Comparison of ENCODE assay signal across 9 mouse cellular contexts in the genomic region with DNA sequence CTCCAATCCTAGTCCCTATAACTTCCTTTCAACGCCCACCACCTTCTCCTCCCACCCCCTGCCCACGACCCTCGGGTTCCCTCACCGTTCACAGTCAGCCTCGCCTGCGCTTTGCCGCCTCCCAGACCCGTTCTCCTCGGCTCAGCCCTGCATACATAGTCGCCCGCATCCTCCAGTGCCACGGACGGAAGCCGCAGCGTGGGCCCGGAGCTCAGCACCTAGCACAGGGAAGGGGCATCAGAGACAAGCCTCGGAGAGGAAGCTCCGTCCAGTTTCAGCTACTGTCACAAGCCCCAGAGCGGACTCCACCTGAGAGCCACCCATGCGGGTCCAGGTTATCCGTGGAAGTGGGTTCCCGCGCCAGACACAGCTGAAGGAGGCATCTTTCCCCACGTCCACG. TPM values are rescaled to one million over a fixed set of nuclear protein-coding genes. Genes with fewer than 3 reads are reported as not detected.
DNase-seq lines count a peak whose midpoint lies in the region; ATAC-seq and TF ChIP-seq lines count a peak whose summit lies in the region.
"Had no signal": no experiment of that assay in that cellular context is flagged by ENCODE, and none has a peak within 500 bp of the region (broad histone marks: within the 10 kb centered on the region; RNA-seq: fewer than 3 reads in every experiment).

No protein-coding gene starts in this region.

- H3K36me3 ChIP-seq in forebrain, postnatal 0 days (ENCODE audit: insufficient read depth), result no peaks in the 10 kb centered on the region
- H3K36me3 ChIP-seq in forebrain, embryonic 12.5 days (replicated peaks), result no peaks in the 10 kb centered on the region
- no peaks in the 10 kb centered on the region for H3K36me3 ChIP-seq in stomach, embryonic 15.5 days
- H3K36me3 ChIP-seq in stomach, postnatal 0 days (ENCODE audit: control insufficient read depth, insufficient read depth, low read length), result no peaks in the 10 kb centered on the region
- no peaks in the 10 kb centered on the region for H3K36me3 ChIP-seq in liver, postnatal 0 days (replicated peaks; ENCODE audit: insufficient read depth, low read length)

- no peak overlapping the region for H3K9ac ChIP-seq in forebrain, postnatal 0 days
- H3K9ac ChIP-seq in forebrain, embryonic 12.5 days, result no peak overlapping the region
- no peak overlapping the region for H3K9ac ChIP-seq in stomach, embryonic 15.5 days
- H3K9ac ChIP-seq in stomach, postnatal 0 days (ENCODE audit: low read length), result no peak overlapping the region
- no peak overlapping the region for H3K9ac ChIP-seq in liver, postnatal 0 days (replicated peaks)

- 0 out of 2 replicates have a peak, but pooled peaks cover 4% of the 10 kb centered on the region for H3K9me3 ChIP-seq in forebrain, postnatal 0 days (ENCODE audit: low read length)
- H3K9me3 ChIP-seq in forebrain, embryonic 12.5 days, result no peaks in the 10 kb centered on the region
- no peaks in the 10 kb centered on the region for H3K9me3 ChIP-seq in stomach, embryonic 15.5 days
- H3K9me3 ChIP-seq in stomach, postnatal 0 days (ENCODE audit: control insufficient read depth, low read length), result no peaks in the 10 kb centered on the region
- H3K9me3 ChIP-seq in liver, postnatal 0 days (ENCODE audit: low read length), result no peaks in the 10 kb centered on the region

- ATAC-seq in forebrain, postnatal 0 days, result no peak
- ATAC-seq in forebrain, embryonic 12.5 days (ENCODE audit: low FRiP score), result no peak
- no peak for ATAC-seq in stomach, embryonic 15.5 days (ENCODE audit: insufficient read depth, low FRiP score, low read depth)
- no peak for ATAC-seq in stomach, postnatal 0 days (ENCODE audit: low FRiP score, low TSS enrichment)
- peak; percentile 21; the same call in 1 of the 2 replicates for ATAC-seq in liver, postnatal 0 days

- H3K27ac ChIP-seq in forebrain, postnatal 0 days (ENCODE audit: low read depth, low read length), result no peak overlapping the region
- H3K27ac ChIP-seq in forebrain, embryonic 12.5 days, result no peak overlapping the region
- H3K27ac ChIP-seq in stomach, embryonic 15.5 days, result no peak overlapping the region
- H3K27ac ChIP-seq in stomach, postnatal 0 days (replicated peaks), result no peak overlapping the region
- no peak overlapping the region for H3K27ac ChIP-seq in liver, postnatal 0 days (ENCODE audit: low read depth)

- H3K4me3 ChIP-seq in forebrain, postnatal 0 days (ENCODE audit: low read depth, low read length), result 0 out of 2 replicates have a peak overlapping the region, but pooled peaks have one; percentile 2
- H3K4me3 ChIP-seq in forebrain, embryonic 12.5 days (replicated peaks), result no peak overlapping the region
- H3K4me3 ChIP-seq in stomach, embryonic 15.5 days (replicated peaks), result no peak overlapping the region
- no peak overlapping the region for H3K4me3 ChIP-seq in stomach, postnatal 0 days (ENCODE audit: low read depth, low read length)
- H3K4me3 ChIP-seq in liver, postnatal 0 days (ENCODE audit: low read depth, low read length), result peak overlapping the region; percentile 15; the same call in 1 of the 2 replicates

- TF ChIP-seq CTCF in forebrain, postnatal 0 days (IDR thresholded peaks at IDR 0.05; ENCODE audit: low read depth), result no peak
- TF ChIP-seq CTCF in stomach, postnatal 0 days (IDR thresholded peaks at IDR 0.05; ENCODE audit: low read depth), result no peak
- TF ChIP-seq CTCF in liver, postnatal 0 days (IDR thresholded peaks at IDR 0.05; ENCODE audit: low read depth), result no peak

- WGBS in forebrain, postnatal 0 days, result 11% methylated on average over 25 of the region's 25 CpGs
- WGBS in forebrain, embryonic 12.5 days, result 16% methylated on average over 25 of the region's 25 CpGs
- 23% methylated on average over 25 of the region's 25 CpGs for WGBS in stomach, embryonic 15.5 days
- 21% methylated on average over 25 of the region's 25 CpGs for WGBS in stomach, postnatal 0 days
- WGBS in liver, postnatal 0 days (ENCODE audit: insufficient replicate concordance), result 20% methylated on average over 25 of the region's 25 CpGs

- DNase-seq in forebrain, postnatal 0 days, result no peak
- DNase-seq in stomach, postnatal 0 days (ENCODE audit: low spot score), result no peak
- no peak for DNase-seq in liver, postnatal 0 days
- DNase-seq in ovary, postnatal 36 days (ENCODE audit: low spot score), result no peak
- DNase-seq in layer of hippocampus, postnatal 10 days (ENCODE audit: low spot score in 2 of 2), result no peak
- DNase-seq in frontal cortex, adult 2 months (ENCODE audit: extremely low spot score in 1 of 2, low spot score in 1 of 2), result no peak

- H3K4me2 ChIP-seq in forebrain, postnatal 0 days (ENCODE audit: low read depth), result 0 out of 2 replicates have a peak overlapping the region, but pooled peaks have one; percentile 8
- H3K4me2 ChIP-seq in forebrain, embryonic 12.5 days, result no peak overlapping the region; the same call in 1 of the 2 replicates
- H3K4me2 ChIP-seq in stomach, embryonic 15.5 days, result peak overlapping the region; percentile 46; the same call in 1 of the 2 replicates
- no peak overlapping the region for H3K4me2 ChIP-seq in stomach, postnatal 0 days (replicated peaks; ENCODE audit: low read depth)
- peak overlapping the region; percentile 36; the same call in 1 of the 2 replicates for H3K4me2 ChIP-seq in liver, postnatal 0 days (ENCODE audit: low read depth, low read length)

- peaks cover 4% of the 10 kb centered on the region; the same call in 1 of the 2 replicates for H3K4me1 ChIP-seq in forebrain, postnatal 0 days (ENCODE audit: insufficient read depth)
- peaks cover 33% of the 10 kb centered on the region for H3K4me1 ChIP-seq in forebrain, embryonic 12.5 days
- peaks cover 25% of the 10 kb centered on the region for H3K4me1 ChIP-seq in stomach, embryonic 15.5 days
- H3K4me1 ChIP-seq in stomach, postnatal 0 days (replicated peaks; ENCODE audit: control insufficient read depth, insufficient read depth), result 0 out of 2 replicates have a peak, but pooled peaks cover 2% of the 10 kb centered on the region
- peaks cover 12% of the 10 kb centered on the region for H3K4me1 ChIP-seq in liver, postnatal 0 days (ENCODE audit: insufficient read depth)

- no peak for TF ChIP-seq EP300 in stomach, postnatal 0 days (optimal IDR thresholded peaks at IDR 0.05)
- TF ChIP-seq EP300 in liver, postnatal 0 days (IDR thresholded peaks at IDR 0.05; ENCODE audit: low read depth), result no peak

- peaks cover 52% of the 10 kb centered on the region for H3K27me3 ChIP-seq in forebrain, postnatal 0 days (ENCODE audit: insufficient read depth, low read length)
- peaks cover 78% of the 10 kb centered on the region for H3K27me3 ChIP-seq in forebrain, embryonic 12.5 days
- H3K27me3 ChIP-seq in stomach, embryonic 15.5 days (replicated peaks), result peaks cover 62% of the 10 kb centered on the region
- H3K27me3 ChIP-seq in stomach, postnatal 0 days (ENCODE audit: control insufficient read depth, insufficient read depth, low read length), result peaks cover 18% of the 10 kb centered on the region
- peaks cover 55% of the 10 kb centered on the region for H3K27me3 ChIP-seq in liver, postnatal 0 days (ENCODE audit: insufficient read depth, low read length)

RNA-seq across cellular contexts. Expression of gene Kirrel2, which starts 4.2 kb away (rescaled TPM):
- 0.46 and 2.1 TPM in 2 replicates for total RNA-seq in forebrain, postnatal 0 days (2014; rRNA removed)
- polyA plus RNA-seq in forebrain, postnatal 0 days (2015; fragmentation: Nextera tagmentation; extraction: Ambion mirVana), result 0.07 and 0.11 TPM in 2 replicates
- 1.1 and 1.6 TPM in 2 replicates for polyA plus RNA-seq in forebrain, embryonic 12.5 days (2016; fragmentation: Nextera tagmentation; extraction: Ambion mirVana)
- 4.7 and 6.0 TPM in 2 replicates for polyA plus RNA-seq in stomach, embryonic 15.5 days (2015; fragmentation: Nextera tagmentation; extraction: Ambion mirVana)
- 0.18 TPM in 2 replicates for polyA plus RNA-seq in stomach, postnatal 0 days (2015; fragmentation: Nextera tagmentation; extraction: Ambion mirVana)
- 0.05 TPM in 1 of 2 replicates, not detected in the other for polyA plus RNA-seq in liver, postnatal 0 days (2015; fragmentation: Nextera tagmentation; extraction: Ambion mirVana)
- 1 to 10 TPM; 3.9 to 5.3 TPM for total RNA-seq in layer of hippocampus, postnatal 10 days (2021)
- polyA plus RNA-seq in frontal cortex, adult 2 months (2012; rRNA removed), result 3.7 and 7.1 TPM in 2 replicates
- polyA plus RNA-seq: gonadal fat pad, adult 2 months had no signal

RNA-seq across cellular contexts. Expression of gene Nphs1, which starts 4.8 kb away (rescaled TPM):
- total RNA-seq in forebrain, postnatal 0 days (2014; rRNA removed), result 0.08 TPM in 1 of 2 replicates, not detected in the other
- 0.06 and 0.09 TPM in 2 replicates for polyA plus RNA-seq in forebrain, postnatal 0 days (2015; fragmentation: Nextera tagmentation; extraction: Ambion mirVana)
- polyA plus RNA-seq in forebrain, embryonic 12.5 days (2016; fragmentation: Nextera tagmentation; extraction: Ambion mirVana), result 0.09 and 0.35 TPM in 2 replicates
- 3.7 and 5.7 TPM in 2 replicates for polyA plus RNA-seq in stomach, embryonic 15.5 days (2015; fragmentation: Nextera tagmentation; extraction: Ambion mirVana)
- 0.16 and 0.25 TPM in 2 replicates for polyA plus RNA-seq in stomach, postnatal 0 days (2015; fragmentation: Nextera tagmentation; extraction: Ambion mirVana)
- 0.06 and 0.07 TPM in 2 replicates for polyA plus RNA-seq in liver, postnatal 0 days (2015; fragmentation: Nextera tagmentation; extraction: Ambion mirVana)
- under 1 TPM; 0.55 to 0.62 TPM for total RNA-seq in layer of hippocampus, postnatal 10 days (2021)
- polyA plus RNA-seq in frontal cortex, adult 2 months (2012; rRNA removed), result 1.2 and 1.6 TPM in 2 replicates
- polyA plus RNA-seq: gonadal fat pad, adult 2 months had no signal

RNA-seq across cellular contexts. Expression of gene Aplp1, which starts 8.0 kb away (rescaled TPM):
- 705 and 834 TPM in 2 replicates for total RNA-seq in forebrain, postnatal 0 days (2014; rRNA removed)
- 863 and 867 TPM in 2 replicates for polyA plus RNA-seq in forebrain, postnatal 0 days (2015; fragmentation: Nextera tagmentation; extraction: Ambion mirVana)
- polyA plus RNA-seq in forebrain, embryonic 12.5 days (2016; fragmentation: Nextera tagmentation; extraction: Ambion mirVana), result 214 and 237 TPM in 2 replicates
- 38.6 and 46.5 TPM in 2 replicates for polyA plus RNA-seq in stomach, embryonic 15.5 days (2015; fragmentation: Nextera tagmentation; extraction: Ambion mirVana)
- polyA plus RNA-seq in stomach, postnatal 0 days (2015; fragmentation: Nextera tagmentation; extraction: Ambion mirVana), result 21.7 and 24.1 TPM in 2 replicates
- polyA plus RNA-seq in liver, postnatal 0 days (2015; fragmentation: Nextera tagmentation; extraction: Ambion mirVana), result 1.2 and 1.6 TPM in 2 replicates
- 100 to 1,000 TPM; 831 to 849 TPM for total RNA-seq in layer of hippocampus, postnatal 10 days (2021)
- polyA plus RNA-seq in frontal cortex, adult 2 months (2012; rRNA removed), result 940 and 960 TPM in 2 replicates

RNA-seq across cellular contexts. Expression of gene Nfkbid, which starts 31.8 kb away (rescaled TPM):
- 1.6 and 3.4 TPM in 2 replicates for total RNA-seq in forebrain, postnatal 0 days (2014; rRNA removed)
- polyA plus RNA-seq in forebrain, postnatal 0 days (2015; fragmentation: Nextera tagmentation; extraction: Ambion mirVana), result 1.1 and 1.7 TPM in 2 replicates
- 0.97 and 1.4 TPM in 2 replicates for polyA plus RNA-seq in forebrain, embryonic 12.5 days (2016; fragmentation: Nextera tagmentation; extraction: Ambion mirVana)
- 2.5 and 2.6 TPM in 2 replicates for polyA plus RNA-seq in stomach, embryonic 15.5 days (2015; fragmentation: Nextera tagmentation; extraction: Ambion mirVana)
- polyA plus RNA-seq in stomach, postnatal 0 days (2015; fragmentation: Nextera tagmentation; extraction: Ambion mirVana), result 1.1 TPM in 2 replicates
- 1.7 and 2.3 TPM in 2 replicates for polyA plus RNA-seq in liver, postnatal 0 days (2015; fragmentation: Nextera tagmentation; extraction: Ambion mirVana)
- total RNA-seq in layer of hippocampus, postnatal 10 days (2021), result 1 to 10 TPM; 2.2 to 3.0 TPM
- polyA plus RNA-seq in frontal cortex, adult 2 months (2012; rRNA removed), result 5.4 and 6.4 TPM in 2 replicates

RNA-seq across cellular contexts. Expression of gene Hcst, which starts 33.7 kb away (rescaled TPM):
- 1.1 TPM in 1 of 2 replicates, not detected in the other for total RNA-seq in forebrain, postnatal 0 days (2014; rRNA removed)
- polyA plus RNA-seq in forebrain, postnatal 0 days (2015; fragmentation: Nextera tagmentation; extraction: Ambion mirVana), result 0.41 and 0.87 TPM in 2 replicates
- polyA plus RNA-seq in forebrain, embryonic 12.5 days (2016; fragmentation: Nextera tagmentation; extraction: Ambion mirVana), result not detected in 2 replicates
- 1.4 and 2.0 TPM in 2 replicates for polyA plus RNA-seq in stomach, embryonic 15.5 days (2015; fragmentation: Nextera tagmentation; extraction: Ambion mirVana)
- polyA plus RNA-seq in stomach, postnatal 0 days (2015; fragmentation: Nextera tagmentation; extraction: Ambion mirVana), result 3.2 and 3.7 TPM in 2 replicates
- 17.4 and 17.6 TPM in 2 replicates for polyA plus RNA-seq in liver, postnatal 0 days (2015; fragmentation: Nextera tagmentation; extraction: Ambion mirVana)
- 1 to 10 TPM in 1 of 2 experiments, under 1 TPM in 1; 0.91 to 1.8 TPM for total RNA-seq in layer of hippocampus, postnatal 10 days (2021)
- polyA plus RNA-seq in frontal cortex, adult 2 months (2012; rRNA removed), result 1.5 and 2.2 TPM in 2 replicates

Comparison
In these comparisons a context has a peak if more than half of its experiments do, and no peak if none do; other contexts are left out.
1. H3K4me2 ChIP-seq: peak in forebrain, postnatal 0 days (single experiment), stomach, embryonic 15.5 days (single experiment) and liver, postnatal 0 days (single experiment); none in forebrain, embryonic 12.5 days (single experiment) and stomach, postnatal 0 days (single experiment).
2. H3K4me3 ChIP-seq: peak in forebrain, postnatal 0 days (single experiment) and liver, postnatal 0 days (single experiment); none in forebrain, embryonic 12.5 days (single experiment), stomach, embryonic 15.5 days (single experiment) and stomach, postnatal 0 days (single experiment).